Mouse (Mus musculus): Measurements from ENCODE around the gene Dsp.

GRCm38 (mm10) chr13:38123666-38124065, 27.4 kb upstream of the Dsp start:
- TF ChIP-seq CTCF (IDR thresholded peaks at IDR 0.05; ENCODE audit: borderline replicate concordance, insufficient read depth, low read depth, low read length) (no peak), POLR2A (IDR thresholded peaks at IDR 0.05; ENCODE audit: borderline replicate concordance, insufficient read depth, low read length) (no peak)

All from cerebellum, adult 2 months (tissue).